Comparison of ENCODE assay signal across 21 mouse cellular contexts in the genomic region with DNA sequence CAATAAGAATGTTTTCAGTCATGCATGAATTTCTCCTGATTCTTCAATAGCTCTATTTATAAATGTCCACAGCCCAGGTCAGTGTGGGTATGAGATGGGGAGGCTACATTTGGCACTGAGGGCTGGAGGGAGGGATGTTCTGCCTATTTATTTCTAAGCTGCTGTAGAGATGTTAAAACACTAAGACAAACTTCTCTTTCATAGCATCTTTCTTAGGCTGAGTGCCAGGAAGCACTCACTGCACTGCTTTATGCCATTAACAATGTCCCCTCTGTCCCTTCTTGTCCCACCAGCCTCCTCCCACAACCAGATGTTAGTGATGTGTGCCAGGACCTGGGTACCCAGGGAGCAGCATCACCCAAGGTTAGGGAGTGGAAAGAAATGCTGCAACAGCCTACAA. TPM values are rescaled to one million over a fixed set of nuclear protein-coding genes. Genes with fewer than 3 reads are reported as not detected.
A peak's percentile ranks its signal among the peaks of the same experiment; 100 is the strongest.
DNase-seq lines count a peak whose midpoint lies in the region; ATAC-seq and TF ChIP-seq lines count a peak whose summit lies in the region.
"Had no signal": no experiment of that assay in that cellular context is flagged by ENCODE, and none has a peak within 500 bp of the region (broad histone marks: within the 10 kb centered on the region; RNA-seq: fewer than 3 reads in every experiment).

No protein-coding gene starts in this region.

- no peak for TF ChIP-seq CTCF in brain, embryonic 14.5 days (IDR thresholded peaks at IDR 0.05; ENCODE audit: borderline replicate concordance, extremely low read depth, insufficient read depth, insufficient read length)

- no peaks in the 10 kb centered on the region for H3K36me3 ChIP-seq in hindbrain, embryonic 16.5 days (ENCODE audit: control insufficient read depth, insufficient read depth, low read length)
- no peaks in the 10 kb centered on the region for H3K36me3 ChIP-seq in hindbrain, embryonic 11.5 days (ENCODE audit: control insufficient read depth, insufficient read depth, low read length)
- H3K36me3 ChIP-seq in embryonic facial prominence, embryonic 14.5 days (ENCODE audit: control insufficient read depth, insufficient read depth, low read length), result no peaks in the 10 kb centered on the region
- H3K36me3 ChIP-seq: kidney, embryonic 15.5 days had no signal

- no peaks in the 10 kb centered on the region for H3K9me3 ChIP-seq in hindbrain, embryonic 16.5 days (ENCODE audit: control insufficient read depth, low read length)
- H3K9me3 ChIP-seq in hindbrain, embryonic 11.5 days (ENCODE audit: control insufficient read depth, low read length), result no peaks in the 10 kb centered on the region
- no peaks in the 10 kb centered on the region for H3K9me3 ChIP-seq in embryonic facial prominence, embryonic 14.5 days (ENCODE audit: control insufficient read depth, low read length)
- H3K9me3 ChIP-seq: kidney, embryonic 15.5 days had no signal

- DNase-seq in hindbrain, embryonic 11.5 days (ENCODE audit: low spot score), result no peak
- DNase-seq in brain, embryonic 14.5 days (ENCODE audit: low read depth), result peak; percentile 35
- peak; percentile 74 for DNase-seq in embryonic facial prominence, embryonic 14.5 days (ENCODE audit: low spot score)
- DNase-seq in left cerebral cortex, adult 9 months (ENCODE audit: low spot score in 2 of 2), result peak; percentile 48 to 53
- DNase-seq in kidney, adult 9 months, result no peak
- no peak for DNase-seq in adrenal gland, postnatal 10 days
- no peak for DNase-seq in kidney, postnatal 14 days
- DNase-seq: adrenal gland, adult 8-10 months; liver; spleen, adult 18-20 months; thymus, adult 18-20 months had no signal

- TF ChIP-seq POLR2A in brain, embryonic 14.5 days (IDR thresholded peaks at IDR 0.05; ENCODE audit: borderline replicate concordance, extremely low read depth, insufficient read depth, insufficient read length, poor library complexity, severe bottlenecking), result no peak

- H3K9ac ChIP-seq in hindbrain, embryonic 16.5 days (ENCODE audit: low read depth, low read length), result no peak overlapping the region
- H3K9ac ChIP-seq in hindbrain, embryonic 11.5 days (ENCODE audit: low read depth, low read length), result no peak overlapping the region
- no peak overlapping the region for H3K9ac ChIP-seq in embryonic facial prominence, embryonic 14.5 days (ENCODE audit: low read depth, low read length)
- H3K9ac ChIP-seq: kidney, embryonic 15.5 days had no signal

- peak; percentile 78 for ATAC-seq in hindbrain, embryonic 16.5 days
- ATAC-seq in hindbrain, embryonic 11.5 days (ENCODE audit: low FRiP score), result no peak
- peak; percentile 72 for ATAC-seq in embryonic facial prominence, embryonic 14.5 days (ENCODE audit: low read depth)
- ATAC-seq: midbrain, embryonic 16.5 days; Patski had no signal

- no peak overlapping the region for H3K4me3 ChIP-seq in hindbrain, embryonic 16.5 days (ENCODE audit: low read length)
- no peak overlapping the region for H3K4me3 ChIP-seq in hindbrain, embryonic 11.5 days (ENCODE audit: low read depth, low read length)
- H3K4me3 ChIP-seq in embryonic facial prominence, embryonic 14.5 days (ENCODE audit: low read depth, low read length), result no peak overlapping the region
- H3K4me3 ChIP-seq: kidney, embryonic 15.5 days had no signal

- no peaks in the 10 kb centered on the region for H3K4me1 ChIP-seq in hindbrain, embryonic 16.5 days (ENCODE audit: control insufficient read depth, insufficient read depth, low read depth, low read length)
- H3K4me1 ChIP-seq in hindbrain, embryonic 11.5 days (replicated peaks; ENCODE audit: control insufficient read depth, insufficient read depth, low read length), result no peaks in the 10 kb centered on the region
- no peaks in the 10 kb centered on the region for H3K4me1 ChIP-seq in embryonic facial prominence, embryonic 14.5 days (ENCODE audit: control insufficient read depth, insufficient read depth, low read length)
- H3K4me1 ChIP-seq: kidney, embryonic 15.5 days had no signal

- no peak overlapping the region for H3K27ac ChIP-seq in hindbrain, embryonic 16.5 days (ENCODE audit: low read depth, low read length)
- no peak overlapping the region for H3K27ac ChIP-seq in hindbrain, embryonic 11.5 days (ENCODE audit: low read depth, low read length)
- H3K27ac ChIP-seq in embryonic facial prominence, embryonic 14.5 days (replicated peaks; ENCODE audit: low read depth, low read length), result no peak overlapping the region
- H3K27ac ChIP-seq: kidney, embryonic 15.5 days had no signal

- no peak overlapping the region for H3K4me2 ChIP-seq in hindbrain, embryonic 16.5 days (ENCODE audit: low read length)
- no peak overlapping the region for H3K4me2 ChIP-seq in hindbrain, embryonic 11.5 days (replicated peaks; ENCODE audit: low read depth, low read length)
- H3K4me2 ChIP-seq in embryonic facial prominence, embryonic 14.5 days (ENCODE audit: low read depth, low read length), result no peak overlapping the region
- H3K4me2 ChIP-seq: heart, embryonic 11.5 days; kidney, embryonic 15.5 days had no signal

- no peaks in the 10 kb centered on the region for H3K27me3 ChIP-seq in hindbrain, embryonic 16.5 days (replicated peaks; ENCODE audit: control insufficient read depth, insufficient read depth, low read length)
- H3K27me3 ChIP-seq in hindbrain, embryonic 11.5 days (ENCODE audit: control insufficient read depth, insufficient read depth, low read length), result no peaks in the 10 kb centered on the region
- H3K27me3 ChIP-seq in embryonic facial prominence, embryonic 14.5 days (replicated peaks; ENCODE audit: control insufficient read depth, insufficient read depth, low read length), result no peaks in the 10 kb centered on the region
- H3K27me3 ChIP-seq: kidney, embryonic 15.5 days had no signal

RNA-seq across cellular contexts. Expression of a gene that starts 3.6 kb away (rescaled TPM):
- 1.9 and 2.0 TPM in 2 replicates for polyA plus RNA-seq in hindbrain, embryonic 16.5 days (2015; fragmentation: Nextera tagmentation; extraction: Ambion mirVana)
- polyA plus RNA-seq in hindbrain, embryonic 11.5 days (2014; fragmentation: Nextera tagmentation; extraction: Ambion mirVana), result 0.17 and 0.23 TPM in 2 replicates
- polyA plus RNA-seq in brain, embryonic 14.5 days (2012; rRNA removed), result 0.39 and 0.82 TPM in 2 replicates
- polyA plus RNA-seq in embryonic facial prominence, embryonic 14.5 days (2014; fragmentation: Nextera tagmentation; extraction: Ambion mirVana), result 0.45 and 0.88 TPM in 2 replicates
- total RNA-seq in adrenal gland, postnatal 10 days (2021), result 1 to 10 TPM; 1.2 to 2.2 TPM
- total RNA-seq: CH12.LX; hematopoietic stem cell, adult 5-6 weeks had no signal
- polyA plus RNA-seq: heart, embryonic 11.5 days; kidney, embryonic 15.5 days; Patski had no signal

RNA-seq across cellular contexts. Expression of a gene that starts 14.8 kb away (rescaled TPM):
- not detected in 2 replicates for polyA plus RNA-seq in hindbrain, embryonic 16.5 days (2015; fragmentation: Nextera tagmentation; extraction: Ambion mirVana)
- polyA plus RNA-seq in hindbrain, embryonic 11.5 days (2014; fragmentation: Nextera tagmentation; extraction: Ambion mirVana), result not detected in 2 replicates
- 0.08 TPM in 1 of 2 replicates, not detected in the other for polyA plus RNA-seq in brain, embryonic 14.5 days (2012; rRNA removed)
- polyA plus RNA-seq in embryonic facial prominence, embryonic 14.5 days (2014; fragmentation: Nextera tagmentation; extraction: Ambion mirVana), result 0.14 TPM in 1 of 2 replicates, not detected in the other
- total RNA-seq in adrenal gland, postnatal 10 days (2021), result 100 to 1,000 TPM in 1 of 2 experiments, 10 to 100 TPM in 1; 48.9 to 125 TPM
- total RNA-seq: CH12.LX; hematopoietic stem cell, adult 5-6 weeks had no signal
- polyA plus RNA-seq: heart, embryonic 11.5 days; kidney, embryonic 15.5 days; lung, embryonic 16.5 days; midbrain, embryonic 16.5 days; Patski had no signal

RNA-seq across cellular contexts. Expression of a gene that starts 45.1 kb away (rescaled TPM):
- polyA plus RNA-seq in hindbrain, embryonic 16.5 days (2015; fragmentation: Nextera tagmentation; extraction: Ambion mirVana), result not detected in 2 replicates
- not detected in 2 replicates for polyA plus RNA-seq in hindbrain, embryonic 11.5 days (2014; fragmentation: Nextera tagmentation; extraction: Ambion mirVana)
- polyA plus RNA-seq in brain, embryonic 14.5 days (2012; rRNA removed), result not detected in 2 replicates
- 0.07 TPM in 1 of 2 replicates, not detected in the other for polyA plus RNA-seq in embryonic facial prominence, embryonic 14.5 days (2014; fragmentation: Nextera tagmentation; extraction: Ambion mirVana)
- 1 to 10 TPM; 3.0 to 8.2 TPM for total RNA-seq in adrenal gland, postnatal 10 days (2021)
- total RNA-seq: CH12.LX; hematopoietic stem cell, adult 5-6 weeks had no signal
- polyA plus RNA-seq: midbrain, embryonic 16.5 days had no signal

RNA-seq across cellular contexts. Expression of a gene that starts 54.6 kb away (rescaled TPM):
- polyA plus RNA-seq in hindbrain, embryonic 16.5 days (2015; fragmentation: Nextera tagmentation; extraction: Ambion mirVana), result not detected in 2 replicates
- not detected in 2 replicates for polyA plus RNA-seq in hindbrain, embryonic 11.5 days (2014; fragmentation: Nextera tagmentation; extraction: Ambion mirVana)
- polyA plus RNA-seq in brain, embryonic 14.5 days (2012; rRNA removed), result not detected in 2 replicates
- polyA plus RNA-seq in embryonic facial prominence, embryonic 14.5 days (2014; fragmentation: Nextera tagmentation; extraction: Ambion mirVana), result not detected in 2 replicates
- total RNA-seq in adrenal gland, postnatal 10 days (2021), result not detected
- total RNA-seq: adrenal gland, adult 8-10 months; CH12.LX; gastrocnemius, adult 18-20 months; hematopoietic stem cell, adult 5-6 weeks had no signal
- polyA plus RNA-seq: cerebellum, adult 2 months; heart, embryonic 11.5 days; kidney, embryonic 15.5 days; lung, embryonic 16.5 days; midbrain, embryonic 16.5 days; Patski had no signal

RNA-seq across cellular contexts. Expression of a gene that starts 54.7 kb away (rescaled TPM):
- not detected in 2 replicates for polyA plus RNA-seq in hindbrain, embryonic 16.5 days (2015; fragmentation: Nextera tagmentation; extraction: Ambion mirVana)
- not detected in 2 replicates for polyA plus RNA-seq in hindbrain, embryonic 11.5 days (2014; fragmentation: Nextera tagmentation; extraction: Ambion mirVana)
- polyA plus RNA-seq in brain, embryonic 14.5 days (2012; rRNA removed), result not detected in 2 replicates
- polyA plus RNA-seq in embryonic facial prominence, embryonic 14.5 days (2014; fragmentation: Nextera tagmentation; extraction: Ambion mirVana), result not detected in 2 replicates
- total RNA-seq in adrenal gland, postnatal 10 days (2021), result not detected
- total RNA-seq: adrenal gland, adult 8-10 months; CH12.LX; gastrocnemius, adult 18-20 months; hematopoietic stem cell, adult 5-6 weeks had no signal
- polyA plus RNA-seq: cerebellum, adult 2 months; heart, embryonic 11.5 days; kidney, embryonic 15.5 days; lung, embryonic 16.5 days; midbrain, embryonic 16.5 days; Patski had no signal

Comparison
In these comparisons a context has a peak if more than half of its experiments do, and no peak if none do; other contexts are left out.
1. DNase-seq: peak in brain, embryonic 14.5 days (single experiment), embryonic facial prominence, embryonic 14.5 days (single experiment) and left cerebral cortex, adult 9 months (2 of 2); none in hindbrain, embryonic 11.5 days (single experiment), kidney, adult 9 months (single experiment), adrenal gland, postnatal 10 days (single experiment) and kidney, postnatal 14 days (single experiment).